Mouse (Mus musculus): ENCODE measurements at regions not wholly inside any gene's neighbourhood (a gene's known extent, or its start where the extent isn't known, plus 50 kb on each side); places are given as distances from the start of the nearest gene placed in this dataset.

DNA sequence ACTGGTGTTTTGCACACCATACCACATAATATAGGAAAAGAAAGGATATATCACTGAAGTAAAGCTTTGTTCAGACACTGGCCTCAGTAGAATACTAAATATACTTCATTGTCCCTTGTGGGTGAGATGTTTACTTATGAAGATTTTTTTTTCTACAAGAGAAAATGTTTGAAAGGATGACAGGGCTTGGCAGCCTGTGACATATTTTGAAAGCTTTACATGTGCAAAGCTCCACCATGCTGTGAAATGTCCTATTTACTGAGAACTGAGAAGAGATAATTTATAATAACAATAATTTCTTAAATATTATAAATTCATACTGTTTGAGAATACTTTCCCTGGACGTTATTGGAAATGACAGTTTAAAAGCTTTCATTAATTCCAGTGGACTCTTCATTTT, 395.3 kb downstream of the Ccdc50 start:
- Histone ChIP-seq H3K9me3 (replicated peaks; ENCODE audit: low read length) (no peaks in the 10 kb centered on the region), H3K4me3 (replicated peaks in 1 of 3; ENCODE audit: low read depth in 2 of 3, low read length in 2 of 3, poor library complexity in 1 of 3) (no peak overlapping the region), H3K9ac (ENCODE audit: insufficient read depth, low read depth) (no peak overlapping the region), H3K27ac (ENCODE audit: insufficient read depth, low read depth) (no peak overlapping the region), H3K4me2 (ENCODE audit: insufficient read depth, low read depth, poor library complexity, severe bottlenecking) (no peak overlapping the region), H3K36me3 (replicated peaks in 1 of 2; ENCODE audit: control insufficient read depth in 1 of 2, insufficient read depth in 1 of 2, low read length in 1 of 2) (no peaks in the 10 kb centered on the region), H3K79me2 (replicated peaks; ENCODE audit: control insufficient read depth, extremely low read depth, insufficient read depth, poor library complexity, severe bottlenecking) (no peaks in the 10 kb centered on the region), H3K27me3 (replicated peaks) (no peaks in the 10 kb centered on the region), H3K4me1 (ENCODE audit: control insufficient read depth in 1 of 2, insufficient read depth in 2 of 2) (no peaks in the 10 kb centered on the region)
- no peak for DNase-seq (ENCODE audit: extremely low read depth)
- TF ChIP-seq ETS1 (conservative IDR thresholded peaks at IDR 0.05; ENCODE audit: low read depth, low read length) = no peak
- no peak for TF ChIP-seq PAX5 (IDR thresholded peaks at IDR 0.05; ENCODE audit: low read length)
- no peak for TF ChIP-seq MAFK (IDR thresholded peaks at IDR 0.05; ENCODE audit: insufficient replicate concordance, low read length)
- no peak for TF ChIP-seq TBP (conservative IDR thresholded peaks at IDR 0.05; ENCODE audit: low read depth, low read length)
- TF ChIP-seq MAZ (IDR thresholded peaks at IDR 0.05; ENCODE audit: low read depth, low read length) = no peak
- TF ChIP-seq MYC (IDR thresholded peaks at IDR 0.05; ENCODE audit: low read depth, low read length) = no peak
- no peak for TF ChIP-seq CHD1 (IDR thresholded peaks at IDR 0.05; ENCODE audit: low read depth, low read length)
- no peak for TF ChIP-seq ZKSCAN1 (IDR thresholded peaks at IDR 0.05; ENCODE audit: borderline replicate concordance, low read depth, low read length)
- no peak for TF ChIP-seq MAX (IDR thresholded peaks at IDR 0.05; ENCODE audit: low read length)
- no peak for TF ChIP-seq POLR2A (IDR thresholded peaks at IDR 0.05; ENCODE audit: low read depth, low read length)
- TF ChIP-seq TCF12 (IDR thresholded peaks at IDR 0.05; ENCODE audit: low read depth, low read length) = no peak
- no peak for TF ChIP-seq EP300 (IDR thresholded peaks at IDR 0.05; ENCODE audit: low read length)
- in situ Hi-C loops (cut with MboI; ENCODE audit: low pct_ligation_motif_present, low pct_unique_long_range_greater_than_20kb, low sequenced_read_pairs) = no loop called here
- dilution Hi-C loops (cut with MboI; ENCODE audit: extremely low pct_ligation_motif_present, extremely low pct_unique_long_range_greater_than_20kb, low sequenced_read_pairs) = no loop called here

DNA sequence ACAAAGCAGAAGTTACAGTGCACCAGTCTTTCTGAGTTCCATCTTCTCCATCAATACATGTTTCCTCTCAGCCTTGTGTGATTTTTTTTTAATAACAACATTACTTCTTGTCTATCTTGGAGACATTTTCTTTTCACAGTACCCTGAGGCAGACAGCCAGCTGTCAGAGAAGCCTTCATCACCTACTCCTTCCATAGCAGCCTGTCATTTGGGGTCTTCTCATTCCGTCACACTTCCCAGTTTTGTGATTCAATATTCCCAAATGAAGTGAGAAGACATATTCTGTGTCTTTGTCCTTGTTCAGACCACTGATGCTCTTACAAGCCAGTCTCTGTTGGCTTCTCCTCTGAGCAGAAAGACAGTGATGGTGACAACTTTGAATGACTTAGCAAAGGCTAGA, 404.7 kb downstream of the Ccdc50 start:
- Histone ChIP-seq H3K9ac (ENCODE audit: insufficient read depth, low read depth) (no peak overlapping the region), H3K4me3 (replicated peaks in 1 of 3; ENCODE audit: low read depth in 2 of 3, low read length in 2 of 3, poor library complexity in 1 of 3) (no peak overlapping the region), H3K4me1 (ENCODE audit: control insufficient read depth in 1 of 2, insufficient read depth in 2 of 2) (no peaks in the 10 kb centered on the region), H3K79me2 (replicated peaks; ENCODE audit: control insufficient read depth, extremely low read depth, insufficient read depth, poor library complexity, severe bottlenecking) (no peaks in the 10 kb centered on the region), H3K36me3 (replicated peaks in 1 of 2; ENCODE audit: control insufficient read depth in 1 of 2, insufficient read depth in 1 of 2, low read length in 1 of 2) (no peaks in the 10 kb centered on the region), H3K9me3 (replicated peaks; ENCODE audit: low read length) (no peaks in the 10 kb centered on the region), H3K27me3 (replicated peaks) (no peaks in the 10 kb centered on the region), H3K4me2 (ENCODE audit: insufficient read depth, low read depth, poor library complexity, severe bottlenecking) (no peak overlapping the region), H3K27ac (ENCODE audit: insufficient read depth, low read depth) (no peak overlapping the region)
- DNase-seq (ENCODE audit: extremely low read depth) = no peak
- dilution Hi-C loops (cut with MboI; ENCODE audit: extremely low pct_ligation_motif_present, extremely low pct_unique_long_range_greater_than_20kb, low sequenced_read_pairs) (no loop called here), in situ Hi-C loops (cut with MboI; ENCODE audit: low pct_ligation_motif_present, low pct_unique_long_range_greater_than_20kb, low sequenced_read_pairs) (no loop called here)
- TF ChIP-seq ZNF384 (IDR thresholded peaks at IDR 0.05; ENCODE audit: low read depth, low read length) (no peak), TBP (conservative IDR thresholded peaks at IDR 0.05; ENCODE audit: low read depth, low read length) (no peak), ZKSCAN1 (IDR thresholded peaks at IDR 0.05; ENCODE audit: borderline replicate concordance, low read depth, low read length) (no peak), RCOR1 (conservative IDR thresholded peaks at IDR 0.05; ENCODE audit: low read depth, low read length) (no peak), HCFC1 (IDR thresholded peaks at IDR 0.05; ENCODE audit: low read depth, low read length) (no peak), GABPA (IDR thresholded peaks at IDR 0.05; ENCODE audit: insufficient replicate concordance, low read depth, low read length) (no peak), CHD1 (IDR thresholded peaks at IDR 0.05; ENCODE audit: low read depth, low read length) (no peak), ZC3H11A (IDR thresholded peaks at IDR 0.05; ENCODE audit: low read depth, low read length) (no peak), PAX5 (IDR thresholded peaks at IDR 0.05; ENCODE audit: low read length) (no peak), CTCF (conservative IDR thresholded peaks at IDR 0.05 in 1 of 2, IDR thresholded peaks at IDR 0.05 in 1 of 2; ENCODE audit: low read depth in 2 of 2, low read length in 2 of 2) (no peak), IRF4 (IDR thresholded peaks at IDR 0.05; ENCODE audit: low read depth, low read length) (no peak), MAZ (IDR thresholded peaks at IDR 0.05; ENCODE audit: low read depth, low read length) (no peak), E2F4 (IDR thresholded peaks at IDR 0.05; ENCODE audit: insufficient replicate concordance, low read depth, low read length) (no peak), NRF1 (IDR thresholded peaks at IDR 0.05; ENCODE audit: low read depth, low read length) (no peak), CHD2 (IDR thresholded peaks at IDR 0.05; ENCODE audit: low read length) (no peak), MAFK (IDR thresholded peaks at IDR 0.05; ENCODE audit: insufficient replicate concordance, low read length) (no peak), MAX (IDR thresholded peaks at IDR 0.05; ENCODE audit: low read length) (no peak), ZMIZ1 (IDR thresholded peaks at IDR 0.05; ENCODE audit: low read depth, low read length) (no peak), RAD21 (IDR thresholded peaks at IDR 0.05; ENCODE audit: low read depth, low read length) (no peak), SMC3 (IDR thresholded peaks at IDR 0.05; ENCODE audit: low read depth, low read length) (no peak)

Measured in CH12.LX (cell line).